Mouse (Mus musculus): ENCODE results near the gene Stxbp4.

GRCm38 (mm10) chr11:90666916-90667315, 29.0 kb upstream of the Stxbp4 start:
- TF ChIP-seq CTCF (IDR thresholded peaks at IDR 0.05; ENCODE audit: borderline replicate concordance, insufficient read depth, low read length) (no peak), POLR2A (IDR thresholded peaks at IDR 0.05; ENCODE audit: low read depth, low read length) (no peak)

Data from embryonic fibroblast, embryonic 13.5 days (primary cell).